Mouse (Mus musculus): ENCODE measurements around the gene Ifitm7.
A peak's percentile ranks its signal among the peaks of the same experiment; 100 is the strongest.
"Not testable (repeated sequence)": the region's sequence is repeated elsewhere in the genome, so short reads cannot be mapped to it uniquely, and the experiment has no call there.

The Ifitm7 gene

DNA sequence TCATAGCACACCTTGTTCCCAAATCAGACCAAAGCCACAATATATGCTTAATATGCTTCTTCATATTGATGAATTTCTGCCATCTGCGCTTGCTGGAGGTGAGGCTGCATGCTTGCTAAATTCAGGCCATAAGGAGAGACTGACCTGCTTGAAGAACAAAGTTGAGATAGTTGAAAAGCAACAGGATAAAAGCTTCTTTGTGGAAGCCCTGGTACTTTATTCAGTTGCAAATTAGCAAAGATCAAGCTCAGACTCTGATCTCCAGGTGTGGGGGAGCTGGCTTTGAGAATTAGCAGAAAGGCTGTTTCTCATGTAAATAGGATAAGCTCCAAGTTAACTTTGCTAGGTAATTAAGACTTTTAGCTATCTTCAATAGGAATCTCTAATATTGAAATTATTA, 9.7 kb downstream of the Ifitm7 start:
- DNase-seq (ENCODE audit: low spot score in 2 of 2), result not testable (repeated sequence)

DNA sequence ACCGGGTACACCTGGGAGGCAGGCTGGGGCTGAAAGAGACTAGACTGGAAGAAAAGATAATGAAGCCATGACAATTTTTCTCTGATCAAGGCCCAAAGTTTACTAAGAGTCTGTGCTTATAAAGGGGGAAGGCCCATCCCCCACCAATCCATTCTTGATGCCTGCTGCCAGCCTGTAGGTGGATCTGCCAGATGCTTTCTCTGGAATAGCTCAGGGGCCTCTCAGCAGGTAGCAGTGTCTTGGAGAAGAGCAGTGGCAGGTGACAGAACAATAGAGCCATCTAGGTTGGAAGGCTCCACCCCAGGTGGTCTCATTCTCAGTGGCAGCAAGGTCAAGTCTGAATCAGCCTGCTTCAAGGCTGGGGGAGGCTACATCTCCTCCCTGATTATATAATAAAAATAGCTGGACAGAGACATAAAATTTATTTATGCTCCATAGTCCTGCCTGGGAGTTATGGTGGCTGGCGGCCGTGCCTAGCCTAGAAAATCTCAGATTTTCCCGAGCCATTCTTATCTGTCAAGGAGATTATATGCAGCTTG, 10.3 kb downstream of the Ifitm7 start:
- DNase-seq (ENCODE audit: low spot score in 2 of 2), result not testable (repeated sequence)

DNA sequence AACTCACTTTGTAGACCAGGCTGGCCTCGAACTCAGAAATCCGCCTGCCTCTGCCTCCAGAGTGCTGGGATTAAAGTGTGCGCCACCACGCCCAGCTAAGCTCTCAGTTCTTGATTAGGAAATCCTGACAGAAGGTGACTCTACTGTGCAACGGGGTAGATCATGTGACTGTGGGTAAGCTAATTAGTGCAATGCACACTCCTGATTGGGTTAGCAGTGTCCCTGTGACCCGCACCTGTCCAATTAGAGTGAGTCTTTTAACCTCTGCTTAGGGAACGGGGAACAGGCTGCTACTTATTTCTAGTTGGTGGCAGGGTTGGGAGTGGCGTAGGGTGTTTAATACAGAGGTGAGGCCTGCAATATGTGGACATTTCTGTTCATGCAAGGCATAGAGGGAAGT, 14.6 kb downstream of the Ifitm7 start:
- DNase-seq (ENCODE audit: low spot score in 2 of 2), result no peak

DNA sequence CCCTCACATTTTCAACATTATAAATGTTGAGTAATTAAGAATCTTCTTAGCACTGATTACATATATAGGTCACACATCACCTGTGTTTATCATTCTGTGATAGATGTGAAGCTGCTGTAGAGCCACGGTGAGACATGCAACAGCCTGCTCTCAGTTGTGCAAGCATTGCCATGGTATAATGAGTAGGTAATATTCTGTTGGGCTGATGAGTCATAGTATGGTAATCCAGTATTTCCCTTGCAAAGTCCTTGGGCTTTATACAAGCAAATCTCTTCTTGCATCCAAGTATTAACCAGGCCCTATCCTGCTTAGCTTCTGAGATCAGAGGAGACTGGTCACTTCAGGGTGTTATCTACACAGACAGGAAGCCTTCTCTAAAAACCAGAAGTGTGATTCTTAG, 17.6 kb downstream of the Ifitm7 start:
- no peak for DNase-seq (ENCODE audit: low spot score in 2 of 2)

DNA sequence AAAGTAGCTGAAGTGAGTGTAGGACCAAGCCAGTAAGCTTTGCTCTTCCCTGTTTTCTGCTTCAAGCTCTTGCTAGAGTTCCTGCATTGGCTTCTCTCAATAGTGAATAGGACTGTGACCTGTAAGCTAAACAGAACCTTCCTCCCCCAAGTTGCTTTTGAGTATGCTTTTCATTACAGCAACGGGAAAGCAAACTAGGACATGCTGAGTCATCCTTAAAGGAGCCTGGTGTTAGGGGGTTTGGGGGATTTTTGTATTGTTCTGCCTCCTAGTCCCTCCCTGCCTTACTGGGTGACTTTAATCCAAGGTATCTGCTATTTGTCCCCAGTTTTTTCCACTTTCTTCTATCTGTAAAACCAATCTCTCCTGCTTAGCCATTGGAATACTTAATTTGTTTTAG, 24.6 kb downstream of the Ifitm7 start:
- no peak for DNase-seq (ENCODE audit: low spot score in 2 of 2)

DNA sequence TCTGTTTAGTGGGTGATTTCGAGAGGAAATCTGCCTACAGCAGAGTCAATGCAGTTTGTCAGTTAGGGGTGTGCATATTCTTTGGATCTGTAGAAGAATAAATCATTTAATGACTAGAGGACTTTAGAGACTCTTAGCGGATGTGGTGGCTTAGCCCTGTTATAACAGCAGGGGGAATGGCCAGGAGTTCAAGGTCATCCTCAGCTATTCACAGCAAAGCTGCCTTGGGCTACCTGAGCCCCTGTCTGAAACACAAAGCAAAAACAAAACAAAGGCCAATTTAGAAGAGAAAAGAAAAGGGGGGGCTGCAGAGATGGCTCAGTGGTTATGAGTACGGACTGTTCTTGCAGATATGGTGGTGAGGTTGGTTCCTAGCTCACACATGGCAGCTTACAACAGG, 35.4 kb downstream of the Ifitm7 start:
- DNase-seq (ENCODE audit: low spot score in 2 of 2), result no peak

DNA sequence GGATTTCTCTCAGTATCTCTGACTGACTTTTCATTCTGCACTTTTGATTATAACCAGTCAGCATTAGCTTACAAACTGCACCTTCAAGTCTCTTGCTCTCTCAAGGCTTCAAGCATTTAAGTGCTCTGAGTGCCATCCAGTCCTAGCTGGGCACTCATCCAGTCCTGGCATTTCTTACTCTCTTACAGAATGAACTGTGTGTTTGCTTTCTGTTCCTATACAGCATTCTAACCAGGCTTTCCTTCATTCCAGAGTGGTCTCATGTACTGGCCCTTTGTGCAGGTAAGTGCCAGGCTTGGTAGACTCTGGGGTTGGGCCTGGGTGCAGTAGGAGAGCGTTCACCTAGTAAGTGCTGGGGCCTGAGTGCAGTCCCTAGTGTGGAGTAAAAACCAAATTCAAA, 40.4 kb downstream of the Ifitm7 start:
- DNase-seq (ENCODE audit: low spot score in 2 of 2), result no peak

DNA sequence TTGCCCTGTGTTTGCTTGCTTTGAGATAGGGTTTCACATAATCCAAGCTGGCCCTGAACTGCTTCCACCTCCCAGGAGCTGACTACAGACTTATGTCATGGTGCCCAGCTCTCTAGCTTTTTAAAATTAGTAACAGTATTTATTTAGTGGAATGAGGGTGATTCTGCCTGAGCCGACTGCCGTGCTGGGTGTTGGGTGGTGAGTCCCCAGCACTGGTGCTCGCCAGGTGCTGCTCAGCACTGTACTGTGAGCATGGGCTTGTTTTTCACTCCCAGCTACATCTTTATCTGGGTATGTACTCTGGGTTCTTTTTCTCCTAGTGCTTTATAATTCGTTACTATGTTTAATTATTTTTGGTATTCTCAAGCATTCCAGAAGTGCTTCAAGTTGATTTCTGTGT, 41.5 kb downstream of the Ifitm7 start:
- DNase-seq (ENCODE audit: low spot score in 2 of 2), result no peak

DNA sequence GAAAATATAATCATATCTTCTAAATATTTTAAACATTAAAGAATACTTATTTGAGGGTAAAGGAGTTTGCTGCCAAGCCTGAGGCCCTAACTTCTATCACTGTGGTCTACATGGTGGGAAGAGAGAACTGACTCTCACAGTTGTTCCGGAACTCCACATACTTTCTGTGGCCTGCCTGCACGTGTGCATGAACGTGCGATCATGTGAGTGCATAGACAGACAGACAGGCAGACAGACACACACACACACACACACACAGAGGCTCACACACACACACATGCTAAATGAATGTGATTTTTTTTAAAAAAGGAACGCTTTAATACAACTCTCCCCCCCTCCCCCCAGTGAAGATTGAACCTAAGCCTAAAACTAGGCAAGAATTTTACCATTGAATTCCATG, 41.9 kb downstream of the Ifitm7 start:
- no peak for DNase-seq (ENCODE audit: low spot score in 2 of 2)

DNA sequence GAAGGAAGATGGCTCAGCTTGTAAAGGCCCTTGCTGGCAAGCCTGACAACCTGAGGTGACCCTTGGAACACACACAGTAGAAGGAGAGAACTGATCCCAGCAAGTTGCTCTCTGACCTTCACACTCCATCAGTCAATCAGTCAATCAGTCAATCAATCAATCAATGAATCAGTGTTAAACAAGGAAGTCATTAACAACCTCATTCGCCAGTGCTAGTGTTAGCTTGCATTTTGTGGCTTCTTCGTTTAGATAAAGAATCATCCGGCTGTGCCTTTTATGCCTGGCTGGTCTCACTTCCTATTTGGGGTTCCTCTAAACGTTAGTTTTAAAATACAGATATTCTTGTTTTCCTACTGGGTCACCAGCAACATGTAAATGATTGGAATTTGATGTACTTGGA, 42.5 kb downstream of the Ifitm7 start:
- DNase-seq (ENCODE audit: low spot score in 2 of 2), result no peak

DNA sequence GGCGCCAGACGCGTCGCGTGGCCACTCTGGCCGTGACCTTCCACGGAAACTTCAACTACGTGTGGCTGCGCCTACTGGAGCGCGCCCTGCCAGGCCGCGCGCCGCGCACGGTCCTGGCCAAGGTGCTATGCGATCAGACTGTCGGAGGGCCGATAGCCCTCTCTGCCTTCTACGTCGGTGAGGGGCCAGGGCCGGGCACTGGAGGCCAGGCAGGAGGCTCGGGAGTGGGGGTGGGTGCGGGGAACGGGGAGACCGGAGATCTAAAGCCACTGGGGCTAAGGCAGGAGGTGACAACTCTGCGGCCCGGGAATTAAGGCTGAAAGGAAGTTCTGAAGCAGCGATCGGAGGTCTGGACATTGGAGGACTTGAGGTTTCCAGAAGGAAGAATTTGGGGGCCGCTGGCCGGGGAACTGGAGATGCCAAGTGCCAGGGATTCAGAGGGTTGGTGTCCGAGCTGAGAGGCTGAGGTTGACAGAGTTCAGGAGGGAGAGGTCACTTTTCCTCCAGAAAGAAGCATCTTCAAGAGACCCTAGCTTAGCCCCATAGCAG, 45.8 kb downstream of the Ifitm7 start:
- DNase-seq (ENCODE audit: low spot score in 2 of 2), result no peak

DNA sequence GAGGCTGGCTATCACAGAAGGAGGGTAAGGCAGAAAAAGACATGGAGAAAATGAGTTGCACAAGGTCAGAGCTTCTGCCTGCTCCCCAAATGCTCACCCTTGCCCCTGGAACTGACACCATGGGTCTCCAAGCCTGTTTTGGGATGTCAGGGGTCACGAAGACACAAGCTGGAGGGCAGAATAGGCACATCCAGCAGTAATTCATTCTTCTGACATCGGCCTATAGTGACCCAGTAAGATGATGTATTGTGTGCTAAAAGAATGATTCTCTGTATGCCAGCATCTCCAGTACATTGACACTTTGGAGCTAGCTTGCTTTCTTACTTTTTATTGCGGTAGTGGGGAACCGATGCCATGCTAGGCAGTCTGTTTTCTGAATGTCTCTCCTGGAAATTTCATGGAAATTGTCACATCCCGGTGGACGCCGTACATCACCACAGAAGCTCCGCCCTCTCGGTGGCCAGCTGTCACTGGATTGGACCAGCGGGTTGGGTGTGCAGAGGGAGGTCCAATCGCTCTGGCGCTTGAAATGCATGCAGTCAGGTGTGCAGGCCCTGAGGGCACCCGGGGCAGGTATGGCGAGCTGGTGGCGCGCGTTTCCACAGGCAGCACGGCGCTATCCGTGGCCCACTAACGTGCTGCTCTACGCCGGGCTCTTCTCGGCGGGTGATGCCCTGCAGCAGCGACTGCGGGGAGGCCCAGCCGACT, 46.4 kb downstream of the Ifitm7 start:
- peak; percentile 62 to 88 for DNase-seq (ENCODE audit: low spot score in 2 of 2)

Data from left cerebral cortex, adult 9 months (tissue).